Mouse (Mus musculus): ENCODE measurements around the gene Ccdc50. TPM values are rescaled to one million over a fixed set of nuclear protein-coding genes. Genes with fewer than 3 reads are reported as not detected.

Ccdc50 gene
- polyA plus RNA-seq, 1 experiment = 16.4 TPM

DNA sequence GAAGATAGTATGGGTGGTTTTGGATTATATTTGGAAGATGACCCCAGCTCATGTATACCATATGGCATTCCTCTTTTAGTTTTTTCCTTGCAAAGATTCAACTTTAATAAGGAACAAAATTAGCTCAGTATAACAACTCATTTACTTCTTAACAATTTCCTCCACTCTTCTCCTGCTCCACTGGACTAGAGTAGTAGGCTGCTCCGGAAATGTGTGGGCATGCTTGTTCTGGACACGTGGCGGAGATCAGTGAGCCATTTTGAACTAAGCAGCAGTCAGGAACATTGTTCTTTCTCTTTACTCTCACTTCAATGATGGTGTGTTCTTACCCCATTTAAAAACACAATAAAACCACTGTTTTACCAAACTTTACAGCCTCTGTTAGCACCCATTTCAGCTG is 32.3 kb downstream of the Ccdc50 start:
- no peak for TF ChIP-seq POLR2A (IDR thresholded peaks at IDR 0.05; ENCODE audit: borderline replicate concordance, extremely low read depth, low read depth, low read length)
- no peak for TF ChIP-seq CTCF (IDR thresholded peaks at IDR 0.05; ENCODE audit: insufficient read depth, low read length)
- no peaks in the 10 kb centered on the region for H3K4me1 ChIP-seq (ENCODE audit: control insufficient read depth, insufficient read depth, low read length)
- H3K4me3 ChIP-seq (replicated peaks; ENCODE audit: extremely low read depth, low read depth, low read length) = no peak overlapping the region
- WGBS = 97% methylated on average over 3 of the region's 3 CpGs
- DNase-seq = no peak

DNA sequence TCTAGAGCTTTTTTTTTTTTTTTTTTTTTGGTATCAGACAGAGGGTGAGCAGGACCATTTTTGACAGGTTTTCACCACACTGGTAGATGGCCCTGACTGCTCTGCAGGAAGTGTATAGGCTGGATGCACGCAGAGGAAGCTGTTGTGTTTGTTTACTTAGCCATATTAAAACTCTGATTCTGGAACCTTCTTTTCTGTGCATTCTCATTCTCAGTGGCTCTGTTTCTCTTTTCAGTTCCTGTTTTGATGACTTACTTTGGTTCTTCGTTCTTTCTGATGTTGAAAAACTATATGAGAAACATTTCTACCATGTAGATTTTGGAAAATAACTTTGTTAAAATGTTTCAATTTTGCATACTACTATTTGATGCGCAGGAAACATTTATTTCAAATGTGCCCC is 46.4 kb downstream of the Ccdc50 start:
- TF ChIP-seq CTCF (IDR thresholded peaks at IDR 0.05; ENCODE audit: insufficient read depth, low read length) = no peak
- no peak for TF ChIP-seq POLR2A (IDR thresholded peaks at IDR 0.05; ENCODE audit: borderline replicate concordance, extremely low read depth, low read depth, low read length)
- Histone ChIP-seq H3K4me1 (ENCODE audit: control insufficient read depth, insufficient read depth, low read length) (no peaks in the 10 kb centered on the region), H3K4me3 (replicated peaks; ENCODE audit: extremely low read depth, low read depth, low read length) (no peak overlapping the region)
- no peak for DNase-seq
- WGBS = 54% methylated on average over 3 of the region's 3 CpGs

DNA sequence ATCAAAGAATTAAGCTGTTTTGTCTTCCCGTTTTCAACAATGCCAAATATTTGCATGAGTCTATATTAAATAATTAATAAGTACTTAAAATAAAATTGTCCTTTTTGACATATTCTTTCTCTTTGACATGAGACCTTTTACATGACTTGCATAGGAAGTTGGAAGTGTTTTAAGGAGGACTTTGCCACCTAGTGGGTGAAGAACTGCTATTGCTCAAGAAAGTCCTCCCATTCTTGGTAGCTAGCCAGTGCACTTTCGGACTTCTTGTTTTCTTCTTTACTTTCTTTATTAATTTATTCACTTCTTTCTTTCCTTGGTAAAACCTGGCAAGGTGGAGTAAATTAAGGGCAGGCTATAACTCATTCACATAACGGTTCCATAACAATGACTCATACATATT is 55.3 kb downstream of the Ccdc50 start:
- H3K4me3 ChIP-seq (replicated peaks; ENCODE audit: extremely low read depth, low read depth, low read length) = no peak overlapping the region
- no peaks in the 10 kb centered on the region for H3K4me1 ChIP-seq (ENCODE audit: control insufficient read depth, insufficient read depth, low read length)
- WGBS = 67% methylated on average over 3 of the region's 3 CpGs
- TF ChIP-seq POLR2A (IDR thresholded peaks at IDR 0.05; ENCODE audit: borderline replicate concordance, extremely low read depth, low read depth, low read length) = no peak
- TF ChIP-seq CTCF (IDR thresholded peaks at IDR 0.05; ENCODE audit: insufficient read depth, low read length) = no peak
- no peak for DNase-seq

DNA sequence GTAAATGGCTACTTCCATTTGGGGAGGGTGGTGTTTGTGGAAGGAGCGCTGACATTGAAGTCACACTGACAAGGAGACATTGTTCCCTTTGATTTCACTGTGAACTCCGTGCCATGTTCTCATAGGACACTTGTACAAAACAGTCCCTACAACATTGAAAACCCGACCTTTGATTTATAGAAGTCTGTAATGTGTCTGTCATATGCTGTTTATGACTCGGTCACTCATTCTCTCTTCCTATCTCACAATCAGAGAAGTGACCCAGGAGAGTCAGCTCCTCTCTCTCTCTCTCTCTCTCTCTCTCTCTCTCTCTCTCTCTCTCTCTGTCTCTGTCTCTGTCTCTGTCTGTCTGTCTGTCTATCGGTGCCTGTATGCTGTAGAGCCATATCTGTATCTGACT is 60.7 kb downstream of the Ccdc50 start:
- no peak for TF ChIP-seq CTCF (IDR thresholded peaks at IDR 0.05; ENCODE audit: insufficient read depth, low read length)
- TF ChIP-seq POLR2A (IDR thresholded peaks at IDR 0.05; ENCODE audit: borderline replicate concordance, extremely low read depth, low read depth, low read length) = no peak
- Histone ChIP-seq H3K4me3 (replicated peaks; ENCODE audit: extremely low read depth, low read depth, low read length) (no peak overlapping the region), H3K4me1 (ENCODE audit: control insufficient read depth, insufficient read depth, low read length) (no peaks in the 10 kb centered on the region)
- 92% methylated on average over 5 of the region's 5 CpGs for WGBS
- no peak for DNase-seq

DNA sequence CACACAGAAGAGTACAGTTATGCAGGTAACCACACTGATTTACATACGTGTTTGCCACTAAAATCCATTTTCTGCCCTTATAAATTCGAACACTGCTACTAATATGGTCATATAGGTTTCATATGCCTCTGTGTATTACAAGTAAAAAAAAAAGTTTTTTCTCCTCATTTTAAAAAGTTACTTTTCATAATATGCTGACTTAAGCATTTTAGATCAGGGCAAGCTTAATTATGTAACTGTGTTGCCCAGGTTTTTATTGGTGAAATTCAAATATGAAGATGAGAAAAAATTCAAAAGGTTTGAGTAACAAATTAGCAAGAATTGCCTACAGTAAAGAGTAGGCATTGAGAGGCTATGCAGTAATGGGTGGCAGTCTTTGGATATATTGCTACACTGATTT is 62.0 kb downstream of the Ccdc50 start:
- Histone ChIP-seq H3K4me1 (ENCODE audit: control insufficient read depth, insufficient read depth, low read length) (no peaks in the 10 kb centered on the region), H3K4me3 (replicated peaks; ENCODE audit: extremely low read depth, low read depth, low read length) (no peak overlapping the region)
- no peak for DNase-seq
- WGBS = 98% methylated on average over 2 of the region's 2 CpGs
- no peak for TF ChIP-seq POLR2A (IDR thresholded peaks at IDR 0.05; ENCODE audit: borderline replicate concordance, extremely low read depth, low read depth, low read length)

DNA sequence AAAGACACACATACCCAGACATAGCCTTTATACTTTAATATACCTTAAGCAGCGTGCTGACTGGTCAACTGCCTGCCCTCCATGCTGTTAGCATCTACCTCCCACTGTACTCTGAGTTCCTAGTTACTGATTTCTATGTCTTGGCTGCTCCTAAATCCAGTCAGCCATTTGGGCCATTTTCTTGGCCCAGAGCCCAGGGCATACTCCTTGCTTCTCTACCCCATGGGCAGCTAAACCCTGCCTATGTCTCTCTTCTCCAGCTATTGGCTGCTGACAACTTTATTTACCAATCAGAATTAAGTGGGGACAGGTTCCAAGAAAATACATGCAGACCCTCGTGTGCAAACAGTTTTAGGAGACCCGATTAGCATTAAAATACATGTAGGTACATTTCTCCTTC is 64.7 kb downstream of the Ccdc50 start:
- 78% methylated on average over 3 of the region's 3 CpGs for WGBS

DNA sequence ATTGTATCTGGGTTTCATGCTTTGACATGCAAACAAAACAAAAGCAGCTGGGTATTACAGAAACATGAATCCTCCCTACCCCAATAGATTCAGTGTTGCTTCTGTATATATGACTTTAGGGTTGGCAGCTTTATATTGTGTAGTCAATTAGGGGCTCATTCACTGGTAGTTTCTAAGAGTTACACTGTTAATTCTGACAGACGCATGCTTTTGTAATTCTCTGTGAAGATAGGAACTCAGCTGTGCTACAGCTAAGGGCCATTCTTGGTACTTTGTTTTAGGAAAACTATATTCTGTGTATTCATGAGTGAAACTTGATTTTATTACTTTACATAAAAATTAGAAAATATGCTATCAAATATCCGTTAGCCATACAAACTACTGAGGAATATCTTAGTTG is 65.2 kb downstream of the Ccdc50 start:
- H3K4me3 ChIP-seq (replicated peaks; ENCODE audit: extremely low read depth, low read depth, low read length) = no peak overlapping the region
- DNase-seq = no peak
- 85% methylated on average over 2 of the region's 2 CpGs for WGBS
- no peak for TF ChIP-seq CTCF (IDR thresholded peaks at IDR 0.05; ENCODE audit: insufficient read depth, low read length)
- no peak for TF ChIP-seq POLR2A (IDR thresholded peaks at IDR 0.05; ENCODE audit: borderline replicate concordance, extremely low read depth, low read depth, low read length)
- no peaks in the 10 kb centered on the region for H3K4me1 ChIP-seq (ENCODE audit: control insufficient read depth, insufficient read depth, low read length)

More for the DNA sequence above, 64.7 kb downstream of the Ccdc50 start:
- TF ChIP-seq CTCF (IDR thresholded peaks at IDR 0.05; ENCODE audit: insufficient read depth, low read length) (no peak), POLR2A (IDR thresholded peaks at IDR 0.05; ENCODE audit: borderline replicate concordance, extremely low read depth, low read depth, low read length) (no peak)
- no peaks in the 10 kb centered on the region for H3K4me1 ChIP-seq (ENCODE audit: control insufficient read depth, insufficient read depth, low read length)
- no peak overlapping the region for H3K4me3 ChIP-seq (replicated peaks; ENCODE audit: extremely low read depth, low read depth, low read length)
- no peak for DNase-seq

DNA sequence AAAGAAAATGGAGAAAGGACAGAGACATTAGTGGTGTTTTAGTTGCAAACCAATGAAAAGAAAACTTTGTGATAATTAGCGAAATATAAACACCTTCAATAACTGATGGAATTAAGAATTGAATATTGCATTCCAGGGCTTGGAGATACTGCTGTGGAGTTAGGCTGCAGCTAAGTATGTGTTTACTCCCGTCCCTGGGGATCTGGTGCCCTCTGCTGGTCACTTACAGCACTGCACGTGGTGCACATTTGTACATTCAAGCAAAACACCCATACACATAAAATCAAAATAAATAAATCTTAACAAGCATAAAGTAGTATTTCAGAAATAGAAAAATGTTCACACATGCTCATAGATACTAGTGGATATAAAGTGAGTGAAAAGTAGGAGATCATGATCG is 68.6 kb downstream of the Ccdc50 start:
- DNase-seq = peak; percentile 74
- Histone ChIP-seq H3K4me3 (replicated peaks; ENCODE audit: extremely low read depth, low read depth, low read length) (no peak overlapping the region), H3K4me1 (ENCODE audit: control insufficient read depth, insufficient read depth, low read length) (no peaks in the 10 kb centered on the region)
- TF ChIP-seq CTCF (IDR thresholded peaks at IDR 0.05; ENCODE audit: insufficient read depth, low read length) (peak; percentile 99), POLR2A (IDR thresholded peaks at IDR 0.05; ENCODE audit: borderline replicate concordance, extremely low read depth, low read depth, low read length) (no peak)
- WGBS = 18% methylated on average over 4 of the region's 4 CpGs

DNA sequence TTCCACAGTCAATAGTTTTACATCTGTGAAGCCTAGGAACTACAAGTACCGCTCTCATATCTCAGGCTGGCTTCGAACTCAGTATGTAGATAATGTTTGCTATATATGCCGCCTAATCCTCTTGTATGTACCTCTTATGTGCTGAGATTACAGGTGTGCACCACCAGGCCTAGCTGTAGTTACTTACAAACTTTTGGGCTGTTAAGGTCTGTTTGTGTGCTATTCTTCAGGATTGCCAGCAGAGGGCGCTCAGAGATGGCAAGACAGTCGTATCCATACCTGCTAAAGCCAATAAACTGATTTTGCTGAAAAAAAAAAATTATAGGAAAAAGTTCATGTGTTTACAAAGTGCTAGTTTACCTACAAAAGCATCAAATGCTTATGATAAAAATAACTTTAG is 80.1 kb downstream of the Ccdc50 start:
- Histone ChIP-seq H3K4me3 (replicated peaks; ENCODE audit: extremely low read depth, low read depth, low read length) (no peak overlapping the region), H3K4me1 (ENCODE audit: control insufficient read depth, insufficient read depth, low read length) (no peaks in the 10 kb centered on the region)
- peak; percentile 6 for DNase-seq
- TF ChIP-seq POLR2A (IDR thresholded peaks at IDR 0.05; ENCODE audit: borderline replicate concordance, extremely low read depth, low read depth, low read length) (no peak), CTCF (IDR thresholded peaks at IDR 0.05; ENCODE audit: insufficient read depth, low read length) (peak; percentile 57; the same call in 1 of the 2 replicates)
- 23% methylated on average over 5 of the region's 5 CpGs for WGBS

DNA sequence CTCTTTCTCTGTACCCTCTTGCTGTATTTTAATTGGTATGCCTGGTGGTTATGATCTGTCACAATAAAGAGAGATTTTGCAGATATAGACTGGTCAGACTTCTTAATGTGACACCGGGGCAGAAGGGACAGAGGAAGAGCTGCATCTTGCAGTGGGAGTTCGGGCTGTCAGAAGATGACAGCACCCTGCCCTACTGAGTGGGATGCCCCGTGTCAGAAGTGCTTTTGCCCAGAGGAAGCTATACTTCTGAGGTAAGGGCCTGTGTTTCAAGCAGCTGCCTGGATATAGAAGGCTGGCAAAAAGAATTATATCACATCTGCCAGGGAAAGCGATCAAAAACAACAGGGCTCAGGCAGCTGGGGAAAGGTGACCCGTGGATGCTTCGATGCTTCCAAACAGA is 82.7 kb downstream of the Ccdc50 start:
- no peak for DNase-seq
- TF ChIP-seq POLR2A (IDR thresholded peaks at IDR 0.05; ENCODE audit: borderline replicate concordance, extremely low read depth, low read depth, low read length) (no peak), CTCF (IDR thresholded peaks at IDR 0.05; ENCODE audit: insufficient read depth, low read length) (no peak)
- Histone ChIP-seq H3K4me1 (ENCODE audit: control insufficient read depth, insufficient read depth, low read length) (no peaks in the 10 kb centered on the region), H3K4me3 (replicated peaks; ENCODE audit: extremely low read depth, low read depth, low read length) (no peak overlapping the region)
- 73% methylated on average over 6 of the region's 6 CpGs for WGBS

DNA sequence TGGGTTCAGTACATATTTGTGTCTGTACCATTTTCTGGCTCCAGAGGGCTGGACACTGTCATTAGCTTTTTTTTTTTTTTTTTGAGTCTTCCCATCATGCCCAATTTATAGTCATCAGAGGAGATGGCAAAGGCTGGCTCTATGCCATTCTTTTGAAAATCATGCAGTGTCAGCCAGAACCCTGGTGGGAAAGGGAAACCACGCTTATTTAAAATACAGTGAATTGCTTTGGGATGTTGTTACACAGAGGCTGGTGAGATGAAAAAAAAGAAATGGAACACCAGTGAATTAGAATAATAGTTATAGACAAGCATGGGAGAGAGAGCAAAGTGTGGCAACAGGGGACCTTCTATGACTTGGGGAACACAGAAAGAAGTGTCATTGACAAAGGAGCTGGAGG is 95.2 kb downstream of the Ccdc50 start:
- no peak for TF ChIP-seq CTCF (IDR thresholded peaks at IDR 0.05; ENCODE audit: insufficient read depth, low read length)
- no peak for TF ChIP-seq POLR2A (IDR thresholded peaks at IDR 0.05; ENCODE audit: borderline replicate concordance, extremely low read depth, low read depth, low read length)
- no peak for DNase-seq
- Histone ChIP-seq H3K4me1 (ENCODE audit: control insufficient read depth, insufficient read depth, low read length) (no peaks in the 10 kb centered on the region), H3K4me3 (replicated peaks; ENCODE audit: extremely low read depth, low read depth, low read length) (no peak overlapping the region)
- WGBS = 80% methylated on average over 1 of the region's 1 CpGs

Other genes starting within 250 kb of the Ccdc50 start
- not detected in 2 replicates for gene Ostn, start 81.4 kb upstream of the Ccdc50 start, polyA plus RNA-seq (2012; rRNA removed)
- not detected in 2 replicates for gene Uts2b, start 18.6 kb upstream of the Ccdc50 start, polyA plus RNA-seq (2012; rRNA removed)